8 mouse cellular contexts compared by ENCODE assay signal in genomic region chr11:20541995-20542637, GRCm38 (mm10). TPM values are rescaled to one million over a fixed set of nuclear protein-coding genes. Genes with fewer than 3 reads are reported as not detected.
DNase-seq lines count a peak whose midpoint lies in the region; ATAC-seq and TF ChIP-seq lines count a peak whose summit lies in the region.

No protein-coding gene starts in this region.

- no peak overlapping the region for H3K27ac ChIP-seq in embryonic facial prominence, embryonic 11.5 days (replicated peaks; ENCODE audit: low read depth, low read length)
- H3K27ac ChIP-seq in hindbrain, embryonic 15.5 days (replicated peaks): peak overlapping the region; percentile 95
- H3K27ac ChIP-seq in midbrain, postnatal 0 days (ENCODE audit: low read depth, low read length): peak overlapping the region; percentile 34; the same call in 1 of the 2 replicates

- TF ChIP-seq CTCF in lung, adult 2 months (IDR thresholded peaks at IDR 0.05; ENCODE audit: insufficient read depth, low read length): no peak
- no peak for TF ChIP-seq CTCF in midbrain, postnatal 0 days (IDR thresholded peaks at IDR 0.05)

- DNase-seq in adrenal gland, postnatal 4 days (ENCODE audit: low spot score in 2 of 2): peak; percentile 25 to 60
- no peak for DNase-seq in adrenal gland, adult 18-20 months (ENCODE audit: low spot score in 2 of 2)
- peak; percentile 84 for DNase-seq in lung, adult 2 months
- DNase-seq in lung, postnatal 4 days: no peak
- no peak for DNase-seq in embryonic facial prominence, embryonic 11.5 days (ENCODE audit: low spot score)
- peak; percentile 53 for DNase-seq in midbrain, postnatal 0 days (ENCODE audit: low spot score)
- no peak for DNase-seq in adrenal gland, postnatal 36 days

- H3K9ac ChIP-seq in embryonic facial prominence, embryonic 11.5 days (replicated peaks; ENCODE audit: low read length): peak overlapping the region; percentile 50
- H3K9ac ChIP-seq in hindbrain, embryonic 15.5 days: peak overlapping the region; percentile 49
- H3K9ac ChIP-seq in midbrain, postnatal 0 days (replicated peaks; ENCODE audit: low read length, poor library complexity, severe bottlenecking): peak overlapping the region; percentile 54

- no peak; the same call in 1 of the 2 replicates for ATAC-seq in embryonic facial prominence, embryonic 11.5 days (replicated peaks; ENCODE audit: insufficient number of reproducible peaks, low FRiP score, low TSS enrichment, low read depth)
- ATAC-seq in hindbrain, embryonic 15.5 days (ENCODE audit: low FRiP score, low read depth): no peak
- no peak for ATAC-seq in midbrain, postnatal 0 days (ENCODE audit: low FRiP score)

- no peaks in the 10 kb centered on the region; the same call in 1 of the 2 replicates for H3K4me1 ChIP-seq in lung, adult 2 months (ENCODE audit: control insufficient read depth, insufficient read depth, low read length)
- H3K4me1 ChIP-seq in embryonic facial prominence, embryonic 11.5 days (ENCODE audit: control insufficient read depth, insufficient read depth, low read length): no peaks in the 10 kb centered on the region
- H3K4me1 ChIP-seq in hindbrain, embryonic 15.5 days (replicated peaks): peaks cover 16% of the 10 kb centered on the region
- H3K4me1 ChIP-seq in midbrain, postnatal 0 days (ENCODE audit: insufficient read depth, low read length): no peaks in the 10 kb centered on the region

- H3K9me3 ChIP-seq in embryonic facial prominence, embryonic 11.5 days (replicated peaks; ENCODE audit: control insufficient read depth, low read length): no peaks in the 10 kb centered on the region
- no peaks in the 10 kb centered on the region for H3K9me3 ChIP-seq in hindbrain, embryonic 15.5 days
- no peaks in the 10 kb centered on the region for H3K9me3 ChIP-seq in midbrain, postnatal 0 days (ENCODE audit: low read length)

- H3K4me2 ChIP-seq in embryonic facial prominence, embryonic 11.5 days (ENCODE audit: low read depth, low read length): peak overlapping the region; percentile 66
- peak overlapping the region; percentile 80 for H3K4me2 ChIP-seq in hindbrain, embryonic 15.5 days
- H3K4me2 ChIP-seq in midbrain, postnatal 0 days (ENCODE audit: low read depth, low read length, poor library complexity, severe bottlenecking): peak overlapping the region; percentile 86

- H3K4me3 ChIP-seq in lung, adult 2 months (replicated peaks; ENCODE audit: extremely low read depth, low read depth, low read length): peak overlapping the region; percentile 87
- H3K4me3 ChIP-seq in embryonic facial prominence, embryonic 11.5 days (ENCODE audit: low read depth, low read length): peak overlapping the region; percentile 86
- H3K4me3 ChIP-seq in hindbrain, embryonic 15.5 days: peak overlapping the region; percentile 94
- peak overlapping the region; percentile 88 for H3K4me3 ChIP-seq in midbrain, postnatal 0 days (ENCODE audit: low read depth, low read length)

- 1% methylated on average over 28 of the region's 29 CpGs for WGBS in lung, adult 2 months
- WGBS in embryonic facial prominence, embryonic 11.5 days: 1% methylated on average over 29 of the region's 29 CpGs
- under 1% methylated on average over 23 of the region's 29 CpGs for WGBS in hindbrain, embryonic 15.5 days
- WGBS in midbrain, postnatal 0 days: under 1% methylated on average over 21 of the region's 29 CpGs

- H3K36me3 ChIP-seq in embryonic facial prominence, embryonic 11.5 days (replicated peaks; ENCODE audit: control insufficient read depth, insufficient read depth, low read depth, low read length): no peaks in the 10 kb centered on the region
- H3K36me3 ChIP-seq in hindbrain, embryonic 15.5 days: no peaks in the 10 kb centered on the region
- no peaks in the 10 kb centered on the region for H3K36me3 ChIP-seq in midbrain, postnatal 0 days (ENCODE audit: insufficient read depth, low read length)

- H3K27me3 ChIP-seq in embryonic facial prominence, embryonic 11.5 days (ENCODE audit: control insufficient read depth, insufficient read depth, low read length): no peaks in the 10 kb centered on the region
- no peaks in the 10 kb centered on the region for H3K27me3 ChIP-seq in hindbrain, embryonic 15.5 days
- no peaks in the 10 kb centered on the region for H3K27me3 ChIP-seq in midbrain, postnatal 0 days (ENCODE audit: insufficient read depth, low read length)

- peak; percentile 38; the same call in 1 of the 2 replicates for TF ChIP-seq POLR2A in lung, adult 2 months (IDR thresholded peaks at IDR 0.05; ENCODE audit: borderline replicate concordance, extremely low read depth, low read depth, low read length)

RNA-seq across cellular contexts. Expression of gene Sertad2, which starts 0.9 kb away (rescaled TPM):
- total RNA-seq in adrenal gland, postnatal 4 days (2021): 10 to 100 TPM; 18.3 to 22.0 TPM
- total RNA-seq in adrenal gland, adult 18-20 months (2021): 10 to 100 TPM in 1 of 2 experiments, 1 to 10 TPM in 1; 9.4 to 10.8 TPM
- 57.1 and 57.9 TPM in 2 replicates for polyA plus RNA-seq in lung, adult 2 months (2012; rRNA removed)
- 15.5 and 16.0 TPM in 2 replicates for polyA plus RNA-seq in embryonic facial prominence, embryonic 11.5 days (2014; fragmentation: Nextera tagmentation; extraction: Ambion mirVana)
- 27.9 and 33.5 TPM in 2 replicates for polyA plus RNA-seq in hindbrain, embryonic 15.5 days (2015; fragmentation: Nextera tagmentation; extraction: Ambion mirVana)
- total RNA-seq in midbrain, postnatal 0 days (2014; rRNA removed): 15.2 and 16.9 TPM in 2 replicates
- polyA plus RNA-seq in midbrain, postnatal 0 days (2015; fragmentation: Nextera tagmentation; extraction: Ambion mirVana): 31.4 and 31.5 TPM in 2 replicates
- 10 to 100 TPM; 11.1 to 14.2 TPM for total RNA-seq in adrenal gland, postnatal 36 days (2021)

Comparison
In these comparisons a context has a peak if more than half of its experiments do, and no peak if none do; other contexts are left out.
1. DNase-seq: peak in adrenal gland, postnatal 4 days (2 of 2), lung, adult 2 months (single experiment) and midbrain, postnatal 0 days (single experiment); none in adrenal gland, adult 18-20 months (0 of 2), lung, postnatal 4 days (0 of 2), embryonic facial prominence, embryonic 11.5 days (single experiment) and adrenal gland, postnatal 36 days (0 of 2).
2. Peak in every context shown above with its lines, with median percentiles within 50 percentile points of each other: H3K4me3 ChIP-seq, H3K4me2 ChIP-seq and H3K9ac ChIP-seq.